Mouse (Mus musculus): Measurements from ENCODE around the gene Prtg. TPM values are rescaled to one million over a fixed set of nuclear protein-coding genes. Genes with fewer than 3 reads are reported as not detected.

The Prtg gene
- polyA plus RNA-seq, 1 experiment from 2014 or later = 0.36 TPM

Other genes with a start within 250 kb of the Prtg start
- gene Nedd4, start 144.5 kb upstream of the Prtg start, polyA plus RNA-seq (2015; fragmentation: Nextera tagmentation; extraction: Ambion mirVana) = 754 and 779 TPM in 2 replicates
- 9.2 and 9.9 TPM in 2 replicates for gene Pygo1, start 118.8 kb downstream of the Prtg start, polyA plus RNA-seq (2015; fragmentation: Nextera tagmentation; extraction: Ambion mirVana)
- gene Dyx1c1, start 151.9 kb downstream of the Prtg start, polyA plus RNA-seq (2015; fragmentation: Nextera tagmentation; extraction: Ambion mirVana) = 1.6 TPM in 2 replicates
- gene Gm44503, start 152.0 kb downstream of the Prtg start, polyA plus RNA-seq (2015; fragmentation: Nextera tagmentation; extraction: Ambion mirVana) = not detected in 2 replicates
- gene Ccpg1os, start 178.5 kb downstream of the Prtg start, polyA plus RNA-seq (2015; fragmentation: Nextera tagmentation; extraction: Ambion mirVana) = 10.3 and 10.7 TPM in 2 replicates
- gene Ccpg1, start 178.6 kb downstream of the Prtg start, polyA plus RNA-seq (2015; fragmentation: Nextera tagmentation; extraction: Ambion mirVana) = 22.8 and 23.6 TPM in 2 replicates
- 10.5 and 13.0 TPM in 2 replicates for gene Pigb, start 233.5 kb downstream of the Prtg start, polyA plus RNA-seq (2015; fragmentation: Nextera tagmentation; extraction: Ambion mirVana)
- 8.6 and 8.8 TPM in 2 replicates for gene Rab27a, start 238.0 kb downstream of the Prtg start, polyA plus RNA-seq (2015; fragmentation: Nextera tagmentation; extraction: Ambion mirVana)